Mouse (Mus musculus): ENCODE data around the gene Ptpn4. TPM values are rescaled to one million over a fixed set of nuclear protein-coding genes. Genes with fewer than 3 reads are reported as not detected.

Gene Ptpn4
- total RNA-seq, 2 experiments from 2014 or later: 43.8 to 43.9 TPM

GRCm38 (mm10) chr1:119807707-119808106 lies 29.7 kb downstream of the Ptpn4 start:
- no peak for DNase-seq (ENCODE audit: low spot score in 2 of 2)

- no peak for DNase-seq (ENCODE audit: low spot score in 2 of 2)
Observed at GRCm38 (mm10) chr1:119805984-119806383, 31.4 kb downstream of the Ptpn4 start.

DNA sequence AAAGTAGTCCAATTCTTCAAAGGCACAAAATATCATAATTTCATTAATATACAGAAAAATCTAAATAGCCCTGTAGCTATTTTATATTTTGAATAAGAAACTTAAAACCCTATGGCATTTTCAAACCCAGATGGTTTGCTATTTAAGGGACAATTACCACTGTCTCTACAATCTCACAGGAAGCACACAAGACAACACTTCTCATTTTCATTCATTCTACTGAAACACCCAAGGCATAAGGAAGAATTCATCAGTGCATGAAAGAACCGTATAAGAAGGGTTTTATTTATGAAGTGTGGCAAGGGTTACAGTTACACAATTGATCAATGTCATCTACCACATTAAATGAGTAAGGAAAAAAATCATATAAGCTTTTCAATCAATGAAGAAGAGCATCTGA lies 32.8 kb downstream of the Ptpn4 start:
- DNase-seq (ENCODE audit: low spot score in 2 of 2): no peak

- no peak for DNase-seq (ENCODE audit: low spot score in 2 of 2)
Observed at GRCm38 (mm10) chr1:119795174-119795573, 42.2 kb downstream of the Ptpn4 start.

GRCm38 (mm10) chr1:119794342-119794741 lies 43.1 kb downstream of the Ptpn4 start:
- no peak for DNase-seq (ENCODE audit: low spot score in 2 of 2)

DNA sequence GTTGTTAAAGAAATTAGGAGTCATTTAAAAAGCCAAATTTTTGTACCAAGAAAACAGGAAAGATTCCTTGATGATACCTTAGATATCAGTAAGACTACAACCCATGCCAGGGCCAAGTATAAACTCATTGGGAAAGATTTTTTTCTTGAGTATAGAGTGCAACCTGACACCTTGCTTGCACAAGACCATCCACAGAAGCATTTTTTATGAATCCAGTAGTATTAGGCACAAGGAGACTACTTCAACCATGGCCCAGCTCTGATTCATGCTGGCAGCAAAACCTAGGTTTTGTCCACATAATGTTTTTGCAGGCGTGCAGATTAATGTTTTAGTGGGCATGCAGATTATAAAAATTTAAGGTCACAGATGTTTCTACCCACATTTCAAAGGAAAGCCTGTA lies 46.8 kb downstream of the Ptpn4 start:
- no peak for DNase-seq (ENCODE audit: low spot score in 2 of 2)

- DNase-seq (ENCODE audit: low spot score in 2 of 2): no peak
Observed at GRCm38 (mm10) chr1:119775915-119776314, 61.5 kb downstream of the Ptpn4 start.

DNA sequence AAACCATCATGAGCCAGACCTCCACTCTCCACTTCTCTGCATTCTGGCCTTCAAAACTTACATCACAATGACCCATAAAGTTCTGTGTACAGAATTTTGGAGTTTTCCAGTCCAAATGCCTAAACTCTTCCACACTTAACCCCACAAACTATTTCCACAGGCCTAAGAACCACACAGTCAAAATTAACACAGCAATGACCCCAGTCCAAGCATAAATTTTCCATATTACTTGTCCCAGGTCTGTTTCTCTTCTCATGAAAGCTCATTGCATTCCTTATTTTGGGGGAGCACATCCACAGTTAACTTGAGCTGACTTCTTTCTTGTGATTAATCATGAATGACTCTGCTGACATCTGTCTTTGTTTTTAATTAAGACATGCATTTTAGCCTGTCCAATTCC lies 101.7 kb downstream of the Ptpn4 start:
- no peak for DNase-seq (ENCODE audit: low spot score in 2 of 2)

DNA sequence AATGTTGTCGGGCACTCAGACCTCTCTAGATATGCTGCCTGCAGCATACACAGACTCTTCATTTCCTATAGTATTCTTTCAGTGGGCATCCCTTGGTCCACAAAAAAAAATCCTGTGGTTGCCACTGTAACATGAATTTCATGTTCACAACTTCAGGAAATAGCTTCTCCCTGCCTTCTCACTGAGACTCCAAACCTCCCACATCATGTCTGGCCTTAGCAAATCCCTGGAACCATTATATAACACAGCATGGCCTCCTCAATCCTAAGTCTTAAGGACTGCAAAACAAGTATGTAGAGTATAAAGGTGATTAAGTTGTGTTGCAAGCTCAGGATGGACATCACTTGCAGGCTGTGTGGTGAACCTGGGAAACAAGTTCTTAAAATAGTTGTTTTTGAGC lies 102.6 kb downstream of the Ptpn4 start:
- no peak for DNase-seq (ENCODE audit: low spot score in 2 of 2)

- no peak for DNase-seq (ENCODE audit: low spot score in 2 of 2)
Observed at GRCm38 (mm10) chr1:119731166-119731565, 106.2 kb downstream of the Ptpn4 start.

DNA sequence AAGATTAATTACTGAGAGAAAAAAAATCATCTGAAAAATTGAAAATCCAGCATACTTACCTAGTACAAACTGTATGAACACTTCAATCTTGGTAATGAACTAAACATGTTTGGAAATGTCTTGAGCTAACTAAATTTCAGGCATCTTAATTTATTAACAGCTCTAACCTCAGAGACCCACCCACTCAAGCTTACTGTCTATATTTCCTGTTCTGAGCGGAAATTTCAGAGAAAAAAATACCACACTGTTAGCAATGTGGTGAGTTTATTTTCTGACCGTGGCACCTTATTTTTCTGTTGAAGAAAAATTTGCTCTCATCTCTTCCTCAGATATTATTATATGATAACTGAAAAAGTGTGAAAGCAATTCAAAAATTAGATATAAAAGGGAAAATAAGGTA lies 124.4 kb downstream of the Ptpn4 start:
- no peak for DNase-seq (ENCODE audit: low spot score in 2 of 2)

DNA sequence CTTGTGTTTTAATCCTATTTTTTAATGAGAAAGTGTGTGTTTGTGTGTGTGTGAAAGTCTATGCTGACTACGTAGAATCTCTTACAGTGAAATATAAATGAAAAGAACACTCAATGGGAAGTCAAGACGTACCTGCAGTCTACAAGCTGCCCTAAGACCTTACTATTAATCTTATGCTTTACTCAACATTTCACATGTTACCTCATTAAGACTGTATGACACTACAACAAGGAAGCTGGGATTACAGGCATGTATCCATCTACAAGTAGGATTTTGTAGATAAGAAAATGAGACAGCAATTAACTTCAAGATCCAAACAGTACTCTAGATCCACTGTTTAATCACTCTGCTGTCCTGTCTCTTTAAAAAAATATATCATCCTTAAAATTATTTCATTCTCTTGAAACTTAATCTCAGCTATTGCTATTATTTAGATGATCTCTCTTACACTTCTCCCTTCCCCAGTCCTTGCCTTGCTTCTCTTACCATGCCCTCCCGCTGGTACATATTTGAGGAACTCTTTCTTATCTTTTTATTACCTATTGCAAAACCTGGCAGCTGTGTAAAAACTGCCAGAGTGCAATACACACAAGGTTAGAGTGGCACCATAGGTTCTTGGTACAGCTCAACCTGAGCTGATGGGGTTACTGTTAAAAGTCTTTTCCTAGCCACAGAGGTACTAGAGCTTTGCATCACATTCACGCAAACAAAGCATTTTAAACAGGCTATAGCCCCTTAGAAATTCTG lies 130.8 kb downstream of the Ptpn4 start:
- DNase-seq (ENCODE audit: low spot score in 2 of 2): no peak

DNA sequence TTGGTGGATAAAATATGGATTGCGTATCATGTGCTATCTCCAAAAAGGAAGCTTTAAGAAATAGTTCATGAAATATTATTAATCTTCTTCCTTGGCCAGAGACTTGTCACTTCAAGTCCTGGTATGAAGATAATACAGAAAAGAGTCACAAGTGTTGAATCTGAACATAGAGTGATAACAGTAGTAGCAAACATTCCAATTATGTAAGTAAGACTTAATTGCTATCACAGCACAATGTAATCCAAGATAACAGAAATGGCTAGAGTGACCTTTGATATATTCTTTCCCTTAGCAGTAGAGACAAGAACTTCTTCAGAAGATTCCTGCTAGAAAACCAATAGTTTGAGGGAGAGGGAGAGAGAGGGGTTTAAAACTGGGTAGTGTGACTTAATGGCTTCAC lies 140.6 kb downstream of the Ptpn4 start:
- DNase-seq (ENCODE audit: low spot score in 2 of 2): no peak

DNA sequence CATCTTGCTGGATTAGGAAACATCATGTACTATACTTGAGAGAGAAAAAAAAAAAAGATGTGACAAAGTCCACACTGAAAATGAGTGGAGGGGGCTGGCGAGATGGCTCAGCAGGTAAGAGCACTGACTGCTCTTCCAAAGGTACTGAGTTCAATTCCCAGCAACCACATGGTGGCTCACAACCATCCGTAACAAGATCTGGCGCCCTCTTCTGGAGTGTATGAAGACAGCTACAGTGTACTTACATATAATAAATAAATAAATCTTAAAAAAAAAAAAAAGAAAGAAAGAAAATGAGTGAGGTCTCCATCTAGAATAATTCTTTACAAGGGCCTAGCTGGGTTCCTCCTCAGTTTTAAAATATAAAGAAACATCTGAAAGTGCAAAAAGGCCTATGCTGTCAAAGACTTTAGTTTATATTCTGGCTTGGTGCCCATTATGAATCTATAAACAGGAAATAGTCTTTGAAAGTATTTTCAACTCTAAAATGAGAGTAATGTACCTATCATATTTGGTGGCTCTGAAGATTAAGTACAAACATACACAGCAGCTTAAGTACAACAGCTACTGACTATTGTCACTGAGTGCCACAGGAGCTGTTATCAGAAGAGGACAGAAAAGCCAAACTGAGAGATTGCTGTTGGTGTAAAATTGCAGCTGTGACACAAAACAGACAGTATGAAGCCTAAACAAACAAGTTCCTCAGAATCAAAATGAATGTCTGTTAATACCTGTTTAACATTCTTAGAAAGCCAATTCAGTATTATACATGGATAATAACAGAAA lies 151.4 kb downstream of the Ptpn4 start:
- DNase-seq (ENCODE audit: low spot score in 2 of 2): no peak

DNA sequence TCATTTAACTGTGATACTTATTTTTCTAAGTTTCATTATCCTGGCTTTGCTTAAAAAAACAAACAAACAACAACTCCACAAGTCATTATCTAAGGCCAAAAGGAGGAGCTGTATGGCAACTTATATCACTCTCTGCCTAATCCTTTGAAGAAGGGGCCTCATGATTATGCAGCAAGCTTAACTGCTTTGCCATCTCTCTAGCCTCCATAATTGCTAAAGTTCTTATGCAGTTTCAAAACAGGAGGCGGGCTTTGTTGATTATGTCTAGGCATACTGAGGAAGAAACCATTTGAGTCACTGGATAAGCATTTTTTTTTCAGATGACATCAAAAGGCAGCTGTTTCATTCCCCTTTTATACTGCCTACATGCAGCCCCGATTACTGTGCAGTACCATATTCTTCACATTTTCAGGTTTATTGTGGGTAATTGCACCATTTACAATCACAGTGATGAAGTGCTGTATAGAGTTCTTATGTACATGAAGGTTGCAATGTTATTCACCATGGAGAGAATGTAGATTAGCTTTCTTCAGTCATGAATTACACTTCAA lies 155.7 kb downstream of the Ptpn4 start:
- no peak for DNase-seq (ENCODE audit: low spot score in 2 of 2)

DNA sequence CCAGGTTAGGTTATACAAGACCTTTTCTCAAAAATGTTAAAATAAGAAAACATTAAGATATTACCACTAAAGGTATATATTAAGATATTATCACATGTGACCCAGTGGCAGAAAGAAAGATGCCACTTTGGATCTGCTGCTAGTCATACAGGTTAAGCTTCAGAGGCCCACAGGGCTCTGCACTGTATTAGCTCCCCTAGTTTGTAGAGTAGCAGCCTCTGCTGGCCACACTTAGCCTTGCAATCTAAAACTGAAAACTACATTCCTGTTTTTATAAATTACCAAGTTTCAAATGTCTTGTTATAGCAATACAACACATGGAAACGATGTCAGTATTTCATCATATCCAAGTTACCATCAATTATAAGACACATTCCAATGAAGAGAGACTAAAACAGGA lies 162.4 kb downstream of the Ptpn4 start:
- DNase-seq (ENCODE audit: low spot score in 2 of 2): peak; percentile 45 to 54

DNA sequence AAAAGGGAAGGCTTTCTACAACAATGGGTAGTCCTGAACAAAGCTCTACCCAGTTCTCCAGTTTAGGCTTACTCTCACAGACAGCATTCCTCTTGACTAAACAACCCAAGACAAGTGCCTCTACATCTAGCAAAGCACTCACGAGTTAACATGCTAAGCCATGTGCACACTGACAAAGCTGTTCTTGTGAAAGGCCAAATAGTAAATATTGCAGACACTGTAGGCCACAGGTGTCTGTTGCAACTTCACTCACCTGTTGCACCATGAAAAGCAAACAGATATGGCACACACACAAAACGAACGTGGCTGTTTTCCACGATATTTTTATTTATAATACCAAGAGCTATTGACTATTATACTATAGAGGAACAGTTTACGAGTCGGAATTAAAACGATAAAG lies 170.5 kb downstream of the Ptpn4 start:
- no peak for DNase-seq (ENCODE audit: low spot score in 2 of 2)

DNA sequence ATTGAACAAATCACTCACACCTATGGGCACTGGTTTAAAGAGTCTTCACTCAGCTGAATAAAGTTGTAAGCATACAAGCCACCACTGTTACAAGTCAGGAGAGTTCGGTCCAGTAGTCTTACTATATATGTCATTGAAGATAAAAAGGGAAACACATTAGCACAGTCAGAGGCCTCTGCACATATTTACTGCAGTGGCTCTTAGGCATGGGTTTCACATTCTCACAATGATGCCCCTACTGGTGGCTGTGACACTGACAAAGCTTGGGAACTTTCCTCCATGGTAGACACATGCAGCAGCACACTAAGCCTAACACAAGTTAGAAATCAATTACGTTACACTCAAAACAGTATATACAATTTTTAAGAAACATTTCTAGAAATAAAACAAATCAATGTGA lies 183.1 kb downstream of the Ptpn4 start:
- no peak for DNase-seq (ENCODE audit: low spot score in 2 of 2)

GRCm38 (mm10) chr1:119650386-119650785 lies 187.0 kb downstream of the Ptpn4 start:
- peak; percentile 16 to 31 for DNase-seq (ENCODE audit: low spot score in 2 of 2)

GRCm38 (mm10) chr1:119649627-119650026 lies 187.8 kb downstream of the Ptpn4 start:
- no peak for DNase-seq (ENCODE audit: low spot score in 2 of 2)

DNA sequence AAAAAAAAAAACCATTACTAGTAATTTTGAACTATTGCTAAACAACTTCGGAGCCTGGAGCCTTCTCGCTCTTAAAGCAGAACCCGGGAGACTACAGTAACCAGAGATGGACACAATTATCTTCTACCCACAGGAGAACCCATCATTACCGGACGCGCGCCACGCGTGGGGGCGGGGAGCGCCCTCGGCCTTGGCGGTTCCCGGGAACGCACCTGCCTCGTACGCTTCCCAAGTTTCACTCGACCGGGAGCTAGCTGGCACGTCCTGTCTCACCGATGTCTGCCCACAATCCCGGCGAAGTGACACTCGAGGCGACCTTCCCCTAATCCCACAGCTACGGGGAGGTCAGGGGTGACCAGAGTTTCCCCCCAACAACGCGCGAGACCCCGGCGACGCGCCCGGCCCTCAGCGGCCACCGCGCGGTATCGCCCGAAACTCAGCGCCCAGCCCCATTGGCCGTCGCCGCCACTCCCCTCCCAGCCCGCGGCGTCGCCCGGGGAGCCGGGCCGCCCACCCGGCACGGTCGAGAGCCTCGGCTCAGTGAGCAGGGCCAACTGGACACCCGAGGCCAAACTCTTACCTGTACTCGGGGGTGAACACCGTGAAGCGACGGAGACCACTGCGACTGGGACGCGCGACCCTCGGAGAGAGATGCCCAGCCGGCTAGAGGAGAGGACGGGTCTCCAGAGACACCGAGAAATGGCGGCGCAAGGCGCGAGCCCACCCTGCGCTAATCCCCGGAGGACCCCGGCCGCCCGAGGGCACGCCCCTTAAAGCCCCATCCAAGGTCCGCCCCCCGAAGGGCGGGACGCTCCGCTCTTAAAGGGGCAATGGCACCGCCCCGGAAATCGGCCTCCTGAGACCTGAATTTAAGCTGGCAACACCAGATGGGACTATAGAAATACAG lies 189.0 kb downstream of the Ptpn4 start, which contains the start of gene Epb41l5:
Gene Epb41l5 (minus strand): TSS at position 796 of the 907 bp plus-strand sequence.
- DNase-seq (ENCODE audit: low spot score in 2 of 2): peak; percentile 81 to 84
